Mouse (Mus musculus): ENCODE measurements around the gene H2afv.

- no peak for TF ChIP-seq TAL1 (IDR thresholded peaks at IDR 0.05; ENCODE audit: low read length)
- TF ChIP-seq GATA1 (IDR thresholded peaks at IDR 0.05; ENCODE audit: low read length), result no peak
Observed at GRCm38 (mm10) chr11:6484244-6484959, 40.2 kb upstream of the H2afv start.

Data from erythroblast, embryonic 14.5 days (primary cell).